Mouse (Mus musculus) c-Kit-positive CD71-positive TER-119-negative erythroid progenitor cells, embryonic 14.5 days (primary cell): ENCODE data around the gene Scamp1.

Experiments used
- DNase-seq: peaks from one replicate; pipeline ENCODE4 v3.0.0-alpha.2; 2013; ENCODE audit warnings: low read depth

Scamp1 gene

DNA sequence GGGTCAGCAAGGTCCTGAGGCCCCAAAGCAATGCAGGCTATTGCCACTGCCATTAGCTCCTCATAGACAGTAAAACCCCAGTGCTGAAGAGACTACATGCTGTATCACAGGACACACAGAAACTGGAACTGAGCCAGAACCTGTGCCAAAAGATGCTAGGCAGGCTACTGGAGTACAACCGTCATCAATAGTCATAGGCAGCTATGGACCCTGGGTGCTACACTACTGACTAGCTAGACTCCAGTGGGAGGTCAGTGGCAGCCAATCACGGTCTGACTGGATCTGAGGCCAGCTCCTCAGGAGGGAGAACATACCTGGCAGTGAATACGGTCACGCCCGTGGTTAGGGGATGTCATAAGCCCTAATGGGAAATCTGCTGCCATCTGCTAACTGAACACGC, 14.4 kb downstream of the Scamp1 start:
- DNase-seq = no peak

DNA sequence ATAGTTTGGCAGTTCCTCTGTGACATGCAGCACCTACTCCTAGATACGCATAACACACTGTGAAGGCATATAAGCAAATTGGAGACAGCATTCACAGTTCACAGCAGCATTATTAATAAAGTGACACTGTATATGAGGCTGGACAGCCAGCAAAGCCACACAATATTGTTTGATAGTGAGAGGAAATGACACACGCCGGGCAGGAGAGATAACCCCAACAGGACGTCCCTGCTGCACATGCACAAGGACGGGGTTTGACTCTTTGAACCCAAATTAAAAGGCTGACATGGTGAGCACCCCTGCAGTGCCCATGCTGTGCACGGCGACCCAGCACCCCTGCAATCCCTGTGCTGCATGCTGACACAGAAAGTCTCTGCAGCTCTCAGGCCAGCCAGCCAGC, 17.5 kb downstream of the Scamp1 start:
- DNase-seq = no peak

DNA sequence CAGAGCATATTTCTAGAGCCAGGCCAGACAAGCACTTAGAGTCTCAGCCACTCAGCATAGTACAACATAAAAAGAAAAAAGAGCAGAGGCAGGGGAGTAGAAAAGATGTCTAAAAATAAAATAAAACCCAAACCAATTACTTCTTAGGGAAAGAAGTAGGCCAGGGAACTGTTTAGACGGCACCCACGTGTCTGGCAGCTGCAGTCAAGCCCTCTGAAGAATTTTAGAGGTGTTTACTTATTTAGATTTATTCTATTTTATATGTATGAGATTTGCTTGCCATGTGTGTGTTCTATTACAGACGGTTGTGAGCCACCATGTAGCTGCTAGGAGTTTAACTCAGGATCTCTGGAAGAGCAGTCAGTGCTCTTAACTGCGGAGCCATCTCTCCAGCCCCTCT, 18.5 kb downstream of the Scamp1 start:
- no peak for DNase-seq

DNA sequence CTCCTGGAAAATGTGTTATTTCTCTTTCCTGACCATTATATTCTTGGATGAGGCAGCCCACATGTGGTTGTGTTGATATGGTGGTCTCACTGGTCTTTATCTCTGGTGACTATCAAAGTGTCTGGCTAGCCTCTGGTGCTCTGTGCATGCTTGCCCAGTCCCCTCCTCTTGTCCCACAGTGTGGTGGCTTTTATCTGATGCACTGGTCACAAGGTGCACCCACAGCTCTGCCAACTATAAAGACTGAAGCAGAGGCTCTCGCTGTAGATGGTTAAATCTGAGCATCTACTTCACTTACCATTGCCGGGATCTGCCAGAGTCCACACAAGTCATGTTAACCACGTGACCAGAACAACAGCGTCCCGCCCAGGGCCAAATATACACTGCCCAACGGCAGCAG, 19.1 kb downstream of the Scamp1 start:
- DNase-seq = no peak

DNA sequence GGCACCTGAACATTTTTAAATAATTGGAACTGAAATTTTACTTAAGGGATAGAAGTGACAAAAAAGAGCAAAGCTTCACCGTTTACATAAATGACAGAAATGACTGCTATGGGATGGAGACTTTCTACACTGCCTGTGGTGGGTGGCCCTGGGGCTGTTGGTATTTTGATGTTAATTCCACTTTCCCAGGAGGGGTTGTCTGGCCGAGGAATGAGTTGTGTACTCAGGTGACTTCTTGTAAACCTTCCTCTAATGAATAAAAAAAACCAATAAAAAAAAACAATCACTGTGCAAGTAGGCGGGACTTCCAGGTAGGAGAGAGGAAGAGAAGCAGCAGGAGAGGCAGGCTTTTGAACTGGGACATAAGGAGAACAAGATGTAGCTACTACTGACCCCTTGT, 20.4 kb downstream of the Scamp1 start:
- DNase-seq = no peak

DNA sequence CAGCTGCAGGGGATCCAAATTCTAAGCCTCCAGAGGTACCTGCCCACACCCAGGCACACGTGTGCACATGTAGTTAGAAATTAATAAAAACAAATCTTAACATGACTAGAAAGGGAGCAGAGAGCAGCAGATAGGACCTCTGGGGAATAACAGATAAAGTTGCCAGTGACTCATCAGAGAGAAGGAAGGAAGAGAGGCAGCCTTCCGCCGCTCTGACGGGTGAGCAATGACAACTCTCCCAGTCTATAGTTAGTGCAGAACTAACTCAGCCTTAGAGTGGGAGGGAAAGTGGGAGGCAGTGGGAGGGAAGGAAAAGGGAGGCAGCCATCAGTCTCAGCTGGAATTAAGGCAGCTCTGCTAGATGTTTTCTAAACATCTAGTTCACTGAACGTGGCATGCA, 21.7 kb downstream of the Scamp1 start:
- peak; percentile 57 for DNase-seq

DNA sequence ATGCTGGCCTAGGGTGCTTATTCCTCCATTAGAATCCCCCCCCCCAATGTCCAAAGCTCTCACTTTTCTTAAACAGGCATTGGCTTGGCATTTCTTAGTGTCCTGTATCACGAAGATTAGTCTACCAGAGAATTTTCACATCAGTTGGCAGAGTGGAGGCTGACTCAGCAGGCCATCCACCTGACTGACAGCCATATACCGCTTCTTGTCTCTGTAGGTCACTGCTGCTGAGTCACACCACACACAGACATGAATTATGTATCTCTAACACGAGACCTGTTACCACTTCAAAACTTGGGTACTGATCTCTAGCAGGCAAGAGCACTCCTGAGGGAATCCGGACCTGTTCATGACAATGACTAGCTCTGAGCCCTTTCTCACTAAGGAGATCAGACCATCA, 23.1 kb downstream of the Scamp1 start:
- DNase-seq = no peak

DNA sequence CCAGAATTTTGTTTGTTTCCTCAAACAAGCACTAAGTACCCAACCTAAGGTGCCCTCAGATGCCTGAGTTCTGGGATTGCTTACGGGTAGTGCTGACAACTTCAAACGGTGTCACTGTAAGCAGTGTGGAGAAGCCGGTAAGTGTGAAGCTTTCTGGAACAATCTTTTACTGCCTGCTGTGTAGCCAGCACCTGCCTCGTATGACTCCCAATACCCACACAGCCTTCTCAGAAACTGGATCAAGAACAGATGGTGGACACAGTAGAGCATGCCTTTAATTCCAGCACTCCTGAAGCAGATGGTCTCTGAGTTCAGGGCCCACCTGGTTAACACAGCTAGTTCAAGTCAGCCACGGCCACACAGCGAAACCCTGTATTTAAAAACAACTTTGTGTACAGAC, 24.0 kb downstream of the Scamp1 start:
- DNase-seq = no peak

DNA sequence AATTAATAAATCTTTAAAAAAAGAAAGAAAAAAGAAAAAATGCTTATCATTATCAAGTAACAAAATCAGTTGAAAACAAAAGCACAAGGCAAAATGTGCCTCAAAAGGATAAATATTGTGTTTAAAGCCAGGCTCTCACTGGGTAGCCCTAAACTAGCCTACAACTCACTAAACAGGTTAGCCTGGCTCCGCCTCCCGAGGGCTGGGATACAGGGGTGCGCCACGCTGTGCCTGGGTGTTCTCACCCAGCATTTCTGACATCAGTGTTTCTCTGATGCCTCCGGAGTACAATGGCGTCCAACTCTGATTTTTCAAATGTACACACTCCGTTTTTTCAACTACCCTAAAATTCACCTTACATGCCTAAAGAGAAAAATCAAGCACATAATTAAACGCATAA, 24.7 kb downstream of the Scamp1 start:
- DNase-seq = no peak

DNA sequence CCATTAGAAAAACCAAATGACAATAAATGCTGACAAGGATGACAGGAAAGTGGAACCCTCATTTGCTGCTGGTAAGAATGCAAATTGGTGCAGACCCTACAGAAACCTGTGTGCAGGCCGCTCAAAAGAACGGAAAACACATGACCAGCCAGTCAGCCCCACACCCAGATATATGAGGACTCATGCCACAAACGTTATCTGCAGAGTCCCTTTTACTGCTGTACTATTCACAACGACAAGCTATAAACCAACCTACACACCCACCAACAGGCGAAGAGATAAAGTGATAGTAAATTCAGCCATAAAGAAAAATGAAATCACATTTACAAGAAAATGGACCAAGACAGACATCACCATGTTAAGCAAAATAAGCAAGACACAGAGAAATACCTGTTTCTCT, 26.4 kb downstream of the Scamp1 start:
- no peak for DNase-seq

DNA sequence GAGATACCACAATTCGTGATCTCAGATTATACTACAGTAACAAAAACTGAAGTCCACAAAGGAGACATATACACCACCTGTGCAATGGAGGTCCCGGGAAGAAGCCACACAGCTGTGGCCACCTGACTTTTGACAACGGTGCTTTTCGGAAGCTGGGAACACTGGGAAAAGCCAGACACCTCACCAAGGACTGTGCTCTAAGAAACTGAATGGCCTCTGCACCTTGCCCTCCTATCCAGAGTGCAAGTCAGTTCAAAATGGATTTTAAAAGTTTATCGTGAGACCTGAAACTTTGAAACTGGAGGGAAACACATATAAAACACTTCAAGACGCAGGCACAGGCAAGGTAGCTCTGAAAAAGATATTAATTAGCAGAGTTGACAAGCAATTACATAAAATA, 27.1 kb downstream of the Scamp1 start:
- no peak for DNase-seq

DNA sequence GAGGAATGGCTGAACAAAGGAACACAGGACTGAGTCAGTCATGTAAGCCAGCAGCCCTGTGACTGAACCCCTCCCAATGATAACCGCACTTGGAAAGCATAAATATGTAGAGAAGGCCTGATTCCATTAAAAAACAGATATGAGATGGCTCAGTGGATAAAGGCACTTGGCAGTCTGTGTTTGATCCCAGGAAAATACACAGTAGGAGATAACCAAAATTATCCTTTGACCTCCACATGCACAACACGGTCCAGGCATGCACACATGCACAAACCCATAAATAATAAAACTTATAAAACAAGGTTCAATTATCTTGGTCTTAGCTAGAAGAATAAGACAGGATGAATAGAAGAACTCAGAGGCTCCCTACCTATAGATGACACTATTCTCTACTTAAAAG, 27.9 kb downstream of the Scamp1 start:
- DNase-seq = no peak

DNA sequence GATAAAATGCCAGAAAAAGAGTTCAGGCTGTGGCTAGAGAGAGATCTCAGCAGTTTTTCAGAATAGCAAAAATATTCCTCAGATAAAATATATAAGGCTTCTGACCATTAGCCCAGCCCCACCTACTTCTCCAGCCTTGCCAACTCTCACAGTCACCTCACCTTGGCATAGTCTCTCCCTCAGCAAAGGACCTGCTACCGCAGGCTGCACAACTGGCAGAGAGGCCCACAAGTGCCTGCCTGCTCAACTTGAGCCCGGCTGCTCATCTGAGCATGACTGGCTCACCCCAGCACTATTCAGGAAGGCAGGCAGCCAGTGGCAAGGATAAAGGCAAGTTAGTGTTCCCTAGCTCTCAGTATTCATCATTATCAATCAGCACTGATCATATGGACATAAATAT, 30.5 kb downstream of the Scamp1 start:
- no peak for DNase-seq

DNA sequence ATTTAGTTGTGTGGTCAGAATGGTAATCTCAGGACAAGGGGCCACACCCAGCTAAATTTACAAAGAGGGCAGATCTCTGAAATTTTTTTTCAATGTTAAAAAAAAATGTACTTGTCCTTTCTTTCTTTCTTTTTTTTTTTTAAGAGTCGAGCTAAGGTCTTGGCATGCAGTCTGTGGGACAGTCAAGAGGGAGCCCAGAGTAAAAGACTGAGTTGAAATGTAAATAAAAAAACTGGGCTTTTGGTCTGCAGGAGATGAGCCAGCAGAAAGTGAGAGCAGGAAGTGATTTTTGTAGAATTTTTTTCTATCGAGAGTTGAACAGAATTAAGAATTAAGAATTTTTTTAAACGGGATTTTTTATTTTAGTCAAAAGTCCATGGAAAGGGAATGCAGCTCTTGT, 31.4 kb downstream of the Scamp1 start:
- DNase-seq = no peak

DNA sequence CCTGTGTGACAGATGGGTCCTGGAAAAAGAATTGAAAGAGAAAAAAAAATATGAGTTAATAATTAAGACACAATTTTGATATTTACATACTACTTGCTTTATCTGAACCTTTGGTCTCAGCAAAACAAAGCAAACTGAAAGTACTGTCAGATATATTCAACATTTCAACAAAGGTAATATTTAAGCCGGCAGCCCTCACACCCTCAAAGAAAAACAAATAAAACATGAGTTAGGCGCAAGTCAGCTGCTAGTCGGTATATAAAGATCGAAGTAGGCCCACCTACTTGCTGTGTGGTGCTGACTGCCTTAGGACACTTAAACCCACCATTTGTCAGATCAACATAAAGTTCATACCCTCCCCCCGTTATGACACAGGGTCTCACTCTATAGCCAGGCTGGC, 32.6 kb downstream of the Scamp1 start:
- no peak for DNase-seq

DNA sequence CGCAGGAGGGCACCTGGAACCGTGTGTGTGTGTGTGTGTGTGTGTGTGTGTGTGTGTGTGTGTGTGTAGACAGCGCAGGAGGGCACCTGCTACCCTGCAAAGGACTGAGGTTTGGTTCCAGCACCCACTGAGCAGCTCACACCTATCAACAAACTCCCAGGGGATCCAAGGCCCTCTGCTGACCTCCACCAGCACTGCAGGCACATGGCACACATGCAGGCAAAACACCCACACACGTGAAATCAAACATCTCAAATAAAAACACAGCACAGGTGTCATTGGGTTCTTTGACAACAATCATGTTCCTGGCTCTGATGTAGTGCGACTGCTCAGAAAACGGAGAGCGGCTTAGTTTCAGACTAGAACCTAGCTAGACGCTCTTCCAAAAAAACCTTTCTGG, 34.9 kb downstream of the Scamp1 start:
- DNase-seq = no peak

DNA sequence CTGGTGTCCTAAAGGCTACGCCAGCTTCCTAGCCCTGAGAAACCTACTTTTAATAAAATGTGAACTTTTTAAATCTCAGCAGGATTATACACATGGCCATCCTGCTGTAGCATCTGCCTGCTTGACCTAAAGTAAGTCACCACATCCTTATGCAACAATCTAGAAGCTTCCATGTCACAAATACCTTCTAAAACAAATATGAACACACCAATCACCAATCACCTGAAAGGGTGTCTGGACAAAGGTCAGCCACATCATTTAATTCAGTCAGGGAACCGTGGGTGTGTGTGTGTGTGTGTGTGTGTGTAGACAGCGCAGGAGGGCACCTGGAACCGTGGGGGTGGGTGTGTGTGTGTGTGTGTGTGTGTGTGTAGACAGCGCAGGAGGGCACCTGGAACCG, 35.5 kb downstream of the Scamp1 start:
- no peak for DNase-seq

DNA sequence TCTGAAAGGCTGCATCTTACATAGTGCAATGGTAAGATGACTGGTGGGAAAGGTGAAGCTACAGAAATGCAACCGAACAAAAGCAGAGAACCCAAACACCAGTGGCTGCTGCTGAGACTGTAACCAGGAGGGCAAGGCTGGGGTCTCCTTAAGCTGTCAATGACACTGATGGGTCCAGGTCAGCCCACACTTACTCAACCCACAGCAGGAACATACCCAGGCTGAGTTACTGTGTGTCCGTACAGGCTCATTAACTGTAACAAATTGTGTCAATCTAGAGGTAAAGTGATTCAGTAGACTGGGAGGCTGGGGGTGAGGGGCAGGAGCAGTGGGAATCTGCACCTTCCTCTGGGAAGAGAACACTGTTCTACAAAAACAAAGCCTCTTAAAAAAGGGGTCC, 42.8 kb downstream of the Scamp1 start:
- no peak for DNase-seq

DNA sequence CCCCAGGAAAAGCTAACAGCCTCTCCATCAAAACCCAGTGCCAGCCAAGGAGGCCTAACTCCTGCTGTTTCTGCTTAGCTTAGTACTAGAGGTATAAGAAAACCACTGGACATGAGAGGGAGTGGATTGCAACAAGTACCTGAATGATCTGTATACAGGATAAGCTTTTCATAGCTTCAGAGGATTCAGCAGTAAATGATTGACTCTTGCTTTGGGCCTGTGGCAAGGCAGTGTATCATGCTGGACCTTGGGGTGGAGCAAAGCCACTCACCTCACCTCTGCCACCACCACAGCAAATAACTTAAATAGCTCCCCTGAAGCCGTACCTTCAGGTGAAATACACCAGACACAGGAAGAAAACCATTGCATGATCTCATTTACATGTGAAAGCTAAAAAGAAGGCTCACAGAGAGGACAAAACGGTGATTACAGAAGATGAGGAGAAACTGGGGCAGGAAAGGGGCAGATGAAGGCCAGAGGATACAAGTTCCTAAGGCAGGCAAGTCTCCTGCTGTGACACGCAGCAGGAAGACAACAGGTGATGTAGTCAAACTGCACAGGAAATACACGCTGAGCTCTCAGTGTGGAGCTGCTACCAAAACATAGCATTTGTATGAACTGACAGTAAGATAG, 43.6 kb downstream of the Scamp1 start:
- no peak for DNase-seq

DNA sequence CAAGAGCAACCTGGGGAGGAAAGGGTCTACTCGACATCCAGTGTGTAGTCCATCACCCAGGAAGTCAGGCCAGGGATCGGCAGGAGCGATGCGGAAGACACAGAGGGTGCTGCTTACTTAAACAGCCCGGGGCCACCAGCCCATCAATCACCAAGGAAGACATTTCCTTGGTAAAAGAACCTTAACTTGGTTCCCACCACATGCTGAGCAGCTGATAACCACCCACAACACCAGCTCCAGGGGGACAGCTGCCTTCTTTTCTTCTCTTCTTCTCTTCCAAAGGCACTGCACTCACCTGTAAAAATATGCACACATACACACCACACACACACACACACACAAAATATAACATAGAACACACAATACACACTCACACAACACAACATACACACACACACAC, 44.8 kb downstream of the Scamp1 start:
- DNase-seq = no peak

DNA sequence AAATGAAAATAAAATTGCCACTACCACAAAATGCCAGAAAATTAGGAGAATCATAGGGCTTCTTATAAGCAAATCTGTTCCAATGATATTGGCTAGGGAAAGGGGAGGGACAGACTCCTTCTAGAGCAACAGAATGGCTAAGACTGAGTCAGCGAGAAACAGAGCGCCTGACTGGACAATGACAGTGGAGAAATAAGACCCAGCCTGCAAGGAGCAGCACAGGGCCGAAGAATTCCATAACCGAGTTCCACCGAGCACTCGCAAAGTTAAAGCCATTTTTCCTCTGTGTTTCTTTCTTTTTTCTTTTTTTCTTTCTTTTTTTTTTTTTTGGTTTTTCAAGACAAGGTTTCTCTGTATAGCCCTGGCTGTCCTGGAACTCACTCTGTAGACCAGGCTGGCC, 45.5 kb downstream of the Scamp1 start:
- no peak for DNase-seq

DNA sequence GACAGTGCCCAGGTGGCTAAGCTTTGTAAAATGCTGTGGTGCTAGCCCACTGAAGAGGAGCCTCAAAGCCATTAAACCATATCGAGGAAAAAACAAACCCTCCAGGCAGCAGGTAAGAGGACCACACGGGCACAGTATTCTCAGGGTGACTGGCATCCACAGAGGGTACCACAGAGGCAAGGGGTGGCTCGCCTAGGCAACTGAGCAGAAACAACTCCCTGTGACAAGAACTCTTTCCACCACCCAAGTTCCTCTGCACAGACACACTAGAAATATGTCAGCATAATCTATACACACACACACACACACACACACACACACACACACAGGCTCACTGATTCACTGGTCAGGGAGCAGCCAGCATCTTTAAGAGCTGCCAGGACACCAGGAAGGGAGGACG, 46.2 kb downstream of the Scamp1 start:
- DNase-seq = no peak

DNA sequence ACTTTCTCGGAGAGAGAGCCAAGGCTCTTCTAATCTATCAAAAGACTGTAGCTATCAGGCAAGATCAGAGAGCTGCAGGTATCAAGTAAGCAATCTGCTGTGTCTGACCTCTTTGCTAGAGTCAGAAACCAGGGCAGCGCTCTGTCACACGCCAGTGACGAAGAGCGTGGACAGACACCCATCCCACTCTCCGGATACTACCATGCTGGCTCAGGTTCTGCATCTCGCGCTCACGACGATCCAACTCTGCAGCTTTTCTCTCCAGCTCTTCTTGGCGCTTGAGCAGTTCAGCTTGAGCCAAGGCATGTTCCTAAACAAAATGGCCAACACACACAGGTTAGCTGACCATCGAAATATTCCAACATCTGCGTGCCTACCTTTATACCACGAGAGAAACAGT, 53.8 kb downstream of the Scamp1 start:
- no peak for DNase-seq

DNA sequence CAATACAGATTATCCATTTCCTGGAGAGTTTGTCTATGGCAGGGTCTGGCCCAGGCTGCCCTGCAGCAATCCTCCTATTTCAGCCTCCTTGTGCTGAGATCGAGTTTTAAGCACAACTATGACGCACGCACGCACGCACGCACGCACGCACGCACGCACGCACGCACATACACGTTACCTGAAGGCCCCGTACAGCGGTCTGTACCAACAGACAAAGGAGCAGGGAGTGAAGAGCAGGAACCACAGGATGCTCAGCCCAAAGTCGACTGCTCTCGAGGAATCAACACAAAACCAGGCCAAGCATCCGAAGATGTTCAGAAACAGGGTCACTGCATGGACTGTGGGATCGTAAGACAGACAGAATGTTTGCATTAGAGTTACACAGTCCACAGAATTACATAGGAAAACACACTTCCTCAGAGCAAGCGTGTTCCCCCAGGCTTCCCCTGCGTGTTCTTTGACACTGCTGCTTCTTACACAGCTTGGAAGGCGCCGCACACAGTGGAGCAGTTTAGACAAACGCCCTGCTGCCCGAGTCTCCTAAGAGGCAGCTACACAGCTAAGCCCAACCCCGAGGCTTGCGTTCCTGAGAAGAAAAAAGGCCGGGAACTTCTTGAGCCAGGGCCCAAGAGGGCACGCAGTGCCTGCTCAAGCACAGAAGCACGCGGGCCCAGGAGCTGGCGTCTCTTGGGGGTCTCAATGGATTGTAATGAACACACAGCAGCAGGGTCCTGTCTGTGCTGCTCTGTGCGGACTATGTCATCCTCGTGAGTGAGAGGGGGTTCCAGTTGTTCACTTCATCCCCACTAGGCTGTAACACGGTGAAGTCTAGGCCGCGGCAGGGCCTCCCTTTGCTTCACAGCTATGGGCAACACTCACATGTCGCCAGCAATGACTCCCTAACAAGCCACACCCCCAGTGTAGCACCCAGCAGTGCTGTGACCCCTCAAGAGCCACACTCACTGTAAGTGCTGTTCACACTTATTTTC, 60.6 kb downstream of the Scamp1 start:
- no peak for DNase-seq
